Mouse (Mus musculus): Measurements from ENCODE around the gene Sall1.

The Sall1 gene

GRCm38 (mm10) chr8:89037536-89038236 is 6.3 kb downstream of the Sall1 start:
- DNase-seq, result no peak

- DNase-seq, result no peak
Observed at GRCm38 (mm10) chr8:89032412-89032811, 11.6 kb downstream of the Sall1 start.

- DNase-seq, result no peak
Observed at GRCm38 (mm10) chr8:89028156-89028555, 15.8 kb downstream of the Sall1 start.

GRCm38 (mm10) chr8:89026139-89026520 is 17.8 kb downstream of the Sall1 start:
- DNase-seq, result no peak

- DNase-seq, result peak; percentile 21 to 29
Observed at GRCm38 (mm10) chr8:89025281-89026138, 18.5 kb downstream of the Sall1 start.

- DNase-seq, result no peak
Observed at GRCm38 (mm10) chr8:89024796-89025195, 19.2 kb downstream of the Sall1 start.

GRCm38 (mm10) chr8:89021139-89021538 is 22.8 kb downstream of the Sall1 start:
- DNase-seq, result no peak

GRCm38 (mm10) chr8:89017891-89018290 is 26.1 kb downstream of the Sall1 start:
- no peak for DNase-seq

GRCm38 (mm10) chr8:89016465-89017070 is 27.4 kb downstream of the Sall1 start:
- DNase-seq, result no peak

- no peak for DNase-seq
Observed at GRCm38 (mm10) chr8:89015539-89015938, 28.4 kb downstream of the Sall1 start.

- DNase-seq, result no peak
Observed at GRCm38 (mm10) chr8:89012853-89013534, 31.0 kb downstream of the Sall1 start.

GRCm38 (mm10) chr8:89012024-89012712 is 31.8 kb downstream of the Sall1 start:
- no peak for DNase-seq

GRCm38 (mm10) chr8:89008784-89009183 is 35.2 kb downstream of the Sall1 start:
- DNase-seq, result no peak

GRCm38 (mm10) chr8:89007114-89007513 is 36.8 kb downstream of the Sall1 start:
- DNase-seq, result no peak

GRCm38 (mm10) chr8:89006426-89006825 is 37.5 kb downstream of the Sall1 start:
- no peak for DNase-seq

- no peak for DNase-seq
Observed at GRCm38 (mm10) chr8:89005797-89006196, 38.2 kb downstream of the Sall1 start.

GRCm38 (mm10) chr8:89004041-89004440 is 39.9 kb downstream of the Sall1 start:
- no peak for DNase-seq

- DNase-seq, result no peak
Observed at GRCm38 (mm10) chr8:89003336-89003896, 40.5 kb downstream of the Sall1 start.

- peak; percentile 27 to 42 for DNase-seq
Observed at GRCm38 (mm10) chr8:89002128-89002527, 41.8 kb downstream of the Sall1 start.

- no peak for DNase-seq
Observed at GRCm38 (mm10) chr8:88997276-88997675, 46.7 kb downstream of the Sall1 start.

GRCm38 (mm10) chr8:88991780-88992509 is 52.0 kb downstream of the Sall1 start:
- DNase-seq, result no peak

Measured in lung, postnatal 4 days (tissue).